Mouse (Mus musculus): Measurements from ENCODE around the gene Bend7.

- TF ChIP-seq CTCF (conservative IDR thresholded peaks at IDR 0.05; ENCODE audit: insufficient read depth, insufficient read length, low read depth, low read length) (no peak), POLR2A (IDR thresholded peaks at IDR 0.05; ENCODE audit: low read depth, low read length) (no peak)
Observed at GRCm38 (mm10) chr2:4671636-4672035, 46.0 kb upstream of the Bend7 start.
